In genomic region chr12:102769000-102769399, GRCm38 (mm10) we compare ENCODE assay signal across 16 mouse cellular contexts. TPM values are rescaled to one million over a fixed set of nuclear protein-coding genes. Genes with fewer than 3 reads are reported as not detected.
DNase-seq lines count a peak whose midpoint lies in the region; ATAC-seq and TF ChIP-seq lines count a peak whose summit lies in the region.
"Had no signal": no experiment of that assay in that cellular context is flagged by ENCODE, and none has a peak within 500 bp of the region (broad histone marks: within the 10 kb centered on the region; RNA-seq: fewer than 3 reads in every experiment).

No protein-coding gene starts in this region.

- H3K27me3 ChIP-seq in hindbrain, postnatal 0 days (ENCODE audit: insufficient read depth, low read length), result no peaks in the 10 kb centered on the region
- H3K27me3 ChIP-seq in hindbrain, embryonic 16.5 days (replicated peaks; ENCODE audit: control insufficient read depth, insufficient read depth, low read length), result no peaks in the 10 kb centered on the region
- no peaks in the 10 kb centered on the region for H3K27me3 ChIP-seq in lung, embryonic 14.5 days (ENCODE audit: insufficient read depth, low read length)
- no peaks in the 10 kb centered on the region for H3K27me3 ChIP-seq in CH12.LX (replicated peaks)
- no peaks in the 10 kb centered on the region for H3K27me3 ChIP-seq in heart, embryonic 11.5 days (ENCODE audit: control insufficient read depth, insufficient read depth, low read length)

- H3K4me2 ChIP-seq in hindbrain, postnatal 0 days (ENCODE audit: low read depth, low read length), result no peak overlapping the region
- H3K4me2 ChIP-seq in hindbrain, embryonic 16.5 days (ENCODE audit: low read length), result no peak overlapping the region
- H3K4me2 ChIP-seq in lung, embryonic 14.5 days, result no peak overlapping the region
- H3K4me2 ChIP-seq in CH12.LX (ENCODE audit: insufficient read depth, low read depth, poor library complexity, severe bottlenecking), result no peak overlapping the region
- no peak overlapping the region for H3K4me2 ChIP-seq in heart, embryonic 11.5 days

- TF ChIP-seq POLR2A in CH12.LX (IDR thresholded peaks at IDR 0.05; ENCODE audit: low read depth, low read length), result no peak

- no peaks in the 10 kb centered on the region; the same call in 1 of the 2 replicates for H3K79me2 ChIP-seq in CH12.LX (replicated peaks; ENCODE audit: control insufficient read depth, extremely low read depth, insufficient read depth, poor library complexity, severe bottlenecking)

- TF ChIP-seq CTCF in hindbrain, postnatal 0 days (IDR thresholded peaks at IDR 0.05; ENCODE audit: low read depth), result peak; percentile 33
- TF ChIP-seq CTCF in lung, embryonic 14.5 days (IDR thresholded peaks at IDR 0.05; ENCODE audit: low read depth), result no peak
- peak in 1 of 2 experiments; percentile 60; a peak in 2 of 4 replicates for TF ChIP-seq CTCF in CH12.LX (conservative IDR thresholded peaks at IDR 0.05 in 1 of 2, IDR thresholded peaks at IDR 0.05 in 1 of 2; ENCODE audit: low read depth in 2 of 2, low read length in 2 of 2)

- no peak overlapping the region for H3K4me3 ChIP-seq in hindbrain, postnatal 0 days (ENCODE audit: low read length)
- no peak overlapping the region for H3K4me3 ChIP-seq in hindbrain, embryonic 16.5 days (ENCODE audit: low read length)
- H3K4me3 ChIP-seq in lung, embryonic 14.5 days (ENCODE audit: low read depth, low read length), result no peak overlapping the region
- H3K4me3 ChIP-seq in CH12.LX (replicated peaks in 1 of 3; ENCODE audit: low read depth in 2 of 3, low read length in 2 of 3, poor library complexity in 1 of 3), result no peak overlapping the region
- no peak overlapping the region for H3K4me3 ChIP-seq in heart, embryonic 11.5 days (ENCODE audit: low read depth, low read length)

- ATAC-seq in hindbrain, postnatal 0 days, result no peak
- no peak for ATAC-seq in hindbrain, embryonic 16.5 days
- no peak for ATAC-seq in lung, embryonic 14.5 days (ENCODE audit: insufficient read depth)
- no peak for ATAC-seq in heart, embryonic 11.5 days (replicated peaks; ENCODE audit: insufficient number of reproducible peaks, low FRiP score, low TSS enrichment)
- ATAC-seq: forebrain, embryonic 16.5 days had no signal

- TF ChIP-seq RAD21 in CH12.LX (IDR thresholded peaks at IDR 0.05; ENCODE audit: low read depth, low read length), result peak; percentile 57

- in situ Hi-C loops in CH12.LX (cut with MboI; ENCODE audit: low pct_ligation_motif_present, low pct_unique_long_range_greater_than_20kb, low sequenced_read_pairs), result no loop called here

- peaks cover 74% of the 10 kb centered on the region for H3K36me3 ChIP-seq in hindbrain, postnatal 0 days (ENCODE audit: insufficient read depth, low read length)
- peaks cover 55% of the 10 kb centered on the region for H3K36me3 ChIP-seq in hindbrain, embryonic 16.5 days (ENCODE audit: control insufficient read depth, insufficient read depth, low read length)
- peaks cover 92% of the 10 kb centered on the region for H3K36me3 ChIP-seq in lung, embryonic 14.5 days (ENCODE audit: insufficient read depth)
- H3K36me3 ChIP-seq in CH12.LX (replicated peaks in 1 of 2; ENCODE audit: control insufficient read depth in 1 of 2, insufficient read depth in 1 of 2, low read length in 1 of 2), result peaks cover 63 to 92% of the 10 kb centered on the region in 2 experiments
- peaks cover 37% of the 10 kb centered on the region for H3K36me3 ChIP-seq in heart, embryonic 11.5 days (ENCODE audit: control insufficient read depth, insufficient read depth, low read length)

- dilution Hi-C loops in CH12.LX (cut with MboI; ENCODE audit: extremely low pct_ligation_motif_present, extremely low pct_unique_long_range_greater_than_20kb, low sequenced_read_pairs), result no loop called here

- WGBS in hindbrain, postnatal 0 days, result 96% methylated on average over 4 of the region's 4 CpGs
- WGBS in hindbrain, embryonic 16.5 days, result 88% methylated on average over 4 of the region's 4 CpGs
- WGBS in lung, embryonic 14.5 days, result 90% methylated on average over 4 of the region's 4 CpGs
- WGBS in heart, embryonic 11.5 days (ENCODE audit: insufficient replicate concordance), result 92% methylated on average over 4 of the region's 4 CpGs

- no peak for TF ChIP-seq EP300 in CH12.LX (IDR thresholded peaks at IDR 0.05; ENCODE audit: low read length)

- peak; percentile 19 for DNase-seq in hindbrain, postnatal 0 days (ENCODE audit: low spot score)
- peak; percentile 16 for DNase-seq in lung, embryonic 14.5 days
- DNase-seq in lung, adult 18-20 months, result no peak
- no peak for DNase-seq in CH12.LX (ENCODE audit: extremely low read depth)
- DNase-seq in naive thymus-derived CD4-positive, alpha-beta T cell, adult 2 months (ENCODE audit: low read depth), result peak; percentile 40
- DNase-seq in spleen, postnatal 36 days (ENCODE audit: low spot score in 2 of 2), result no peak
- DNase-seq: cerebellum, postnatal 25 days; heart, postnatal 36 days; lung, postnatal 10 days had no signal

- no peak overlapping the region for H3K27ac ChIP-seq in hindbrain, postnatal 0 days
- H3K27ac ChIP-seq in hindbrain, embryonic 16.5 days (ENCODE audit: low read depth, low read length), result no peak overlapping the region
- H3K27ac ChIP-seq in lung, embryonic 14.5 days (ENCODE audit: low read depth), result no peak overlapping the region
- H3K27ac ChIP-seq in CH12.LX (ENCODE audit: insufficient read depth, low read depth), result no peak overlapping the region
- no peak overlapping the region for H3K27ac ChIP-seq in heart, embryonic 11.5 days (ENCODE audit: low read depth, low read length)

- H3K9me3 ChIP-seq in hindbrain, postnatal 0 days (ENCODE audit: low read length), result no peaks in the 10 kb centered on the region
- no peaks in the 10 kb centered on the region for H3K9me3 ChIP-seq in hindbrain, embryonic 16.5 days (ENCODE audit: control insufficient read depth, low read length)
- no peaks in the 10 kb centered on the region for H3K9me3 ChIP-seq in lung, embryonic 14.5 days (ENCODE audit: low read depth, low read length)
- peaks cover 2% of the 10 kb centered on the region for H3K9me3 ChIP-seq in CH12.LX (replicated peaks; ENCODE audit: low read length)
- H3K9me3 ChIP-seq in heart, embryonic 11.5 days (replicated peaks; ENCODE audit: control insufficient read depth, low read length), result no peaks in the 10 kb centered on the region

- H3K4me1 ChIP-seq in hindbrain, postnatal 0 days (ENCODE audit: insufficient read depth, low read length), result no peaks in the 10 kb centered on the region
- no peaks in the 10 kb centered on the region for H3K4me1 ChIP-seq in hindbrain, embryonic 16.5 days (ENCODE audit: control insufficient read depth, insufficient read depth, low read depth, low read length)
- no peaks in the 10 kb centered on the region for H3K4me1 ChIP-seq in lung, embryonic 14.5 days (ENCODE audit: insufficient read depth)
- peaks cover 2 to 25% of the 10 kb centered on the region in 2 experiments; a peak in 3 of 4 replicates for H3K4me1 ChIP-seq in CH12.LX (ENCODE audit: control insufficient read depth in 1 of 2, insufficient read depth in 2 of 2)
- H3K4me1 ChIP-seq in heart, embryonic 11.5 days (ENCODE audit: control insufficient read depth, insufficient read depth, low read length), result no peaks in the 10 kb centered on the region

- no peak overlapping the region for H3K9ac ChIP-seq in hindbrain, postnatal 0 days (replicated peaks; ENCODE audit: low read length)
- no peak overlapping the region for H3K9ac ChIP-seq in hindbrain, embryonic 16.5 days (ENCODE audit: low read depth, low read length)
- no peak overlapping the region for H3K9ac ChIP-seq in lung, embryonic 14.5 days
- no peak overlapping the region for H3K9ac ChIP-seq in CH12.LX (ENCODE audit: insufficient read depth, low read depth)
- no peak overlapping the region for H3K9ac ChIP-seq in heart, embryonic 11.5 days (ENCODE audit: low read depth, low read length)

RNA-seq across cellular contexts. Expression of gene Gm20604, which starts 10.5 kb away (rescaled TPM):
- 16.2 and 18.8 TPM in 2 replicates for total RNA-seq in hindbrain, postnatal 0 days (2014; rRNA removed)
- polyA plus RNA-seq in hindbrain, postnatal 0 days (2015; fragmentation: Nextera tagmentation; extraction: Ambion mirVana), result 46.2 and 48.1 TPM in 2 replicates
- 46.1 and 48.8 TPM in 2 replicates for polyA plus RNA-seq in hindbrain, embryonic 16.5 days (2015; fragmentation: Nextera tagmentation; extraction: Ambion mirVana)
- 27.4 and 27.7 TPM in 2 replicates for polyA plus RNA-seq in lung, embryonic 14.5 days (2014; fragmentation: Nextera tagmentation; extraction: Ambion mirVana)
- total RNA-seq in CH12.LX (2012; rRNA removed) (5.7 and 6.7 TPM in 2 replicates), CH12.LX (2014; rRNA removed) (13.6 and 14.4 TPM in 2 replicates)
- 9.2 and 11.3 TPM in 2 replicates for polyA plus RNA-seq in CH12.LX (2012; ENCODE audit: insufficient read length, low read depth)
- 19.3 and 20.5 TPM in 2 replicates for polyA plus RNA-seq in heart, embryonic 11.5 days (2014; fragmentation: Nextera tagmentation; extraction: Ambion mirVana)

RNA-seq across cellular contexts. Expression of gene Ubr7, which starts 11.2 kb away (rescaled TPM):
- 47.2 and 49.2 TPM in 2 replicates for total RNA-seq in hindbrain, postnatal 0 days (2014; rRNA removed)
- polyA plus RNA-seq in hindbrain, postnatal 0 days (2015; fragmentation: Nextera tagmentation; extraction: Ambion mirVana), result 26.2 and 28.1 TPM in 2 replicates
- polyA plus RNA-seq in hindbrain, embryonic 16.5 days (2015; fragmentation: Nextera tagmentation; extraction: Ambion mirVana), result 34.7 and 38.9 TPM in 2 replicates
- polyA plus RNA-seq in lung, embryonic 14.5 days (2014; fragmentation: Nextera tagmentation; extraction: Ambion mirVana), result 53.2 and 54.3 TPM in 2 replicates
- total RNA-seq in CH12.LX (2012; rRNA removed) (47.8 and 48.8 TPM in 2 replicates), CH12.LX (2014; rRNA removed) (80.4 and 89.4 TPM in 2 replicates)
- polyA plus RNA-seq in CH12.LX (2012; ENCODE audit: insufficient read length, low read depth), result 44.7 and 46.3 TPM in 2 replicates
- 35.8 and 41.8 TPM in 2 replicates for polyA plus RNA-seq in heart, embryonic 11.5 days (2014; fragmentation: Nextera tagmentation; extraction: Ambion mirVana)

RNA-seq across cellular contexts. Expression of gene Gon7, which starts 11.4 kb away (rescaled TPM):
- total RNA-seq in hindbrain, postnatal 0 days (2014; rRNA removed), result 10.2 and 10.8 TPM in 2 replicates
- polyA plus RNA-seq in hindbrain, postnatal 0 days (2015; fragmentation: Nextera tagmentation; extraction: Ambion mirVana), result 31.4 and 33.9 TPM in 2 replicates
- polyA plus RNA-seq in hindbrain, embryonic 16.5 days (2015; fragmentation: Nextera tagmentation; extraction: Ambion mirVana), result 38.7 and 45.2 TPM in 2 replicates
- polyA plus RNA-seq in lung, embryonic 14.5 days (2014; fragmentation: Nextera tagmentation; extraction: Ambion mirVana), result 29.2 and 32.3 TPM in 2 replicates
- 20.9 and 27.4 TPM in 2 replicates for total RNA-seq in CH12.LX (2012; rRNA removed)
- total RNA-seq in CH12.LX (2014; rRNA removed), result 30.0 and 33.6 TPM in 2 replicates
- polyA plus RNA-seq in CH12.LX (2012; ENCODE audit: insufficient read length, low read depth), result 19.6 and 21.1 TPM in 2 replicates
- polyA plus RNA-seq in heart, embryonic 11.5 days (2014; fragmentation: Nextera tagmentation; extraction: Ambion mirVana), result 25.2 and 26.4 TPM in 2 replicates

RNA-seq across cellular contexts. Expression of gene Gm28051, which starts 11.4 kb away (rescaled TPM):
- total RNA-seq in hindbrain, postnatal 0 days (2014; rRNA removed), result not detected in 2 replicates
- not detected in 2 replicates for polyA plus RNA-seq in hindbrain, postnatal 0 days (2015; fragmentation: Nextera tagmentation; extraction: Ambion mirVana)
- not detected in 2 replicates for polyA plus RNA-seq in hindbrain, embryonic 16.5 days (2015; fragmentation: Nextera tagmentation; extraction: Ambion mirVana)
- polyA plus RNA-seq in lung, embryonic 14.5 days (2014; fragmentation: Nextera tagmentation; extraction: Ambion mirVana), result not detected in 2 replicates
- not detected in 2 replicates for total RNA-seq in CH12.LX (2012; rRNA removed)
- not detected in 2 replicates for total RNA-seq in CH12.LX (2014; rRNA removed)
- not detected in 2 replicates for polyA plus RNA-seq in CH12.LX (2012; ENCODE audit: insufficient read length, low read depth)
- not detected in 2 replicates for polyA plus RNA-seq in heart, embryonic 11.5 days (2014; fragmentation: Nextera tagmentation; extraction: Ambion mirVana)
- total RNA-seq: heart, postnatal 36 days; left cerebral cortex, postnatal 25 days had no signal
- polyA plus RNA-seq: embryonic facial prominence, embryonic 14.5 days; forebrain, embryonic 16.5 days; gonadal fat pad, adult 2 months; spleen, adult 2 months had no signal

RNA-seq across cellular contexts. Expression of gene Tmem251, which starts 25.4 kb away (rescaled TPM):
- total RNA-seq in hindbrain, postnatal 0 days (2014; rRNA removed), result 4.3 and 7.1 TPM in 2 replicates
- polyA plus RNA-seq in hindbrain, postnatal 0 days (2015; fragmentation: Nextera tagmentation; extraction: Ambion mirVana), result 11.2 and 12.2 TPM in 2 replicates
- 9.9 and 11.8 TPM in 2 replicates for polyA plus RNA-seq in hindbrain, embryonic 16.5 days (2015; fragmentation: Nextera tagmentation; extraction: Ambion mirVana)
- polyA plus RNA-seq in lung, embryonic 14.5 days (2014; fragmentation: Nextera tagmentation; extraction: Ambion mirVana), result 11.2 and 11.4 TPM in 2 replicates
- 3.9 and 7.2 TPM in 2 replicates for total RNA-seq in CH12.LX (2012; rRNA removed)
- total RNA-seq in CH12.LX (2014; rRNA removed), result 10.9 and 11.1 TPM in 2 replicates
- 13.9 and 14.6 TPM in 2 replicates for polyA plus RNA-seq in CH12.LX (2012; ENCODE audit: insufficient read length, low read depth)
- polyA plus RNA-seq in heart, embryonic 11.5 days (2014; fragmentation: Nextera tagmentation; extraction: Ambion mirVana), result 7.4 and 7.9 TPM in 2 replicates

Comparison
In these comparisons a context has a peak if more than half of its experiments do, and no peak if none do; other contexts are left out.
1. DNase-seq: peak in hindbrain, postnatal 0 days (single experiment), lung, embryonic 14.5 days (single experiment) and naive thymus-derived CD4-positive, alpha-beta T cell, adult 2 months (single experiment); none in lung, adult 18-20 months (0 of 2), CH12.LX (single experiment) and spleen, postnatal 36 days (0 of 2).